Mouse (Mus musculus) kidney, postnatal 0 days (tissue): Measurements from ENCODE around the gene Klhdc2. TPM values are rescaled to one million over a fixed set of nuclear protein-coding genes. Genes with fewer than 3 reads are reported as not detected.

Experiments used
- ATAC-seq: fragments of 200-750 bp; cut with Nextera tagmentation; replicated peaks from 2 replicates; pipeline ENCODE4 v1.8.0; 2017; ENCODE audit warnings: low read depth, moderate number of reproducible peaks, moderate TSS enrichment, moderate library complexity; ENCODE audit not compliant: low FRiP score
- DNase-seq: peaks from one replicate; pipeline ENCODE4 v3.0.0-alpha.2; 2016; ENCODE audit warnings: low spot score
- H3K27ac ChIP-seq: fragments of 300-500 bp; sonication (generic); 2 replicates; pipeline ENCODE4 v1.5.1; 2014; ENCODE audit warnings: mild to moderate bottlenecking
- H3K27me3 ChIP-seq: fragments of 300-500 bp; sonication (generic); 2 replicates; pipeline ENCODE4 v1.6.1; 2014; ENCODE audit warnings: low read length, mixed read lengths; ENCODE audit not compliant: insufficient read depth
- H3K36me3 ChIP-seq: fragments of 300-500 bp; sonication (generic); 2 replicates; pipeline ENCODE4 v1.6.1; 2014; ENCODE audit warnings: low read length, mixed read lengths; ENCODE audit not compliant: insufficient read depth
- H3K4me1 ChIP-seq: fragments of 300-500 bp; sonication (generic); replicated peaks from 2 replicates; pipeline ENCODE4 v1.6.1; 2014; ENCODE audit warnings: antibody characterized with exemption, low read length, mixed read lengths; ENCODE audit not compliant: insufficient read depth
- H3K4me2 ChIP-seq: fragments of 300-500 bp; sonication (generic); 2 replicates; pipeline ENCODE4 v1.6.1; 2014; ENCODE audit warnings: mild to moderate bottlenecking, low read length, moderate library complexity, mixed read lengths
- H3K4me3 ChIP-seq: fragments of 300-500 bp; sonication (generic); replicated peaks from 2 replicates; pipeline ENCODE4 v1.5.1; 2014; ENCODE audit warnings: low read depth, low read length
- H3K9ac ChIP-seq: fragments of 300-500 bp; sonication (generic); 2 replicates; pipeline ENCODE4 v1.6.1; 2014; ENCODE audit warnings: low read depth, low read length
- H3K9me3 ChIP-seq: fragments of 300-500 bp; sonication (generic); replicated peaks from 2 replicates; pipeline ENCODE4 v1.6.1; 2016; ENCODE audit warnings: low read length, inconsistent platforms, mixed read lengths
- CTCF ChIP-seq: IDR thresholded peaks from 2 replicates; pipeline ENCODE4 v1.5.1; 2016; ENCODE audit warnings: antibody characterized with exemption, low read depth, mild to moderate bottlenecking, moderate library complexity
- WGBS: fragments of 180-500 bp; shearing (Covaris S2); extraction: QIAGEN DNeasy Blood & Tissue Kit; methylation state at CpG from one replicate; pipeline ENCODE4 v1.1.7; 2014; 5-methylcytosine and 5-hydroxymethylcytosine counted together
- polyA plus RNA-seq: library from polyadenylated mRNA; unstranded; fragments of >200 nt; fragmentation: Nextera tagmentation; extraction: Ambion mirVana; gene quantifications from 2 replicates; pipeline ENCODE4 v1.2.1, GENCODE M21; 2015

Klhdc2 gene
- polyA plus RNA-seq, 1 experiment from 2014 or later = 141 TPM

DNA sequence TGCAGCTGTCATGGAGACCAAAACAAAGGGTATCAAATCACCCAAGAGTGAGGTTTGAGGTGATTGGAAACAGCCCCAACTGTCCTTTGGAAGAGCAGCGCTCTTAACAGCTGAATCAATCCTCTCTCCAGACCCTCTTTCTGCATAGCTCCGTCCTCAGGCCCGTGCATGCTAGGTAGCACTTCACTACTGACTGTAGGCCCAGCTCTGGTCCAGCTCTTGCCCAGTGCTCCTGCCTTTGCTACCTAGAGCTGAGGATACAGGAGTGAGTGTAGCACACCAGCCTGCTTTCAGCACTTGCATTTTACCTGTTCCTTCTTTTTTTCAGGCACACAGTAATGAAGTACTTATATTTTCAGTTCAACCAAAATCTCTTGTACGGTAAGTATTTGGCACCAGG is 13.2 kb downstream of the Klhdc2 start:
- peaks cover 69% of the 10 kb centered on the region for H3K36me3 ChIP-seq
- H3K9ac ChIP-seq = no peak overlapping the region
- no peaks in the 10 kb centered on the region for H3K27me3 ChIP-seq
- H3K9me3 ChIP-seq = no peaks in the 10 kb centered on the region
- H3K27ac ChIP-seq = no peak overlapping the region
- no peak overlapping the region for H3K4me3 ChIP-seq
- DNase-seq (no peak), ATAC-seq (no peak)
- 93% methylated on average over 4 of the region's 4 CpGs for WGBS
- H3K4me2 ChIP-seq = no peak overlapping the region
- TF ChIP-seq CTCF = no peak
- H3K4me1 ChIP-seq = no peaks in the 10 kb centered on the region

GRCm38 (mm10) chr12:69318431-69318830 is 21.9 kb downstream of the Klhdc2 start:
- Histone ChIP-seq H3K36me3 (peaks cover 28% of the 10 kb centered on the region), H3K27me3 (no peaks in the 10 kb centered on the region), H3K27ac (no peak overlapping the region), H3K4me2 (no peak overlapping the region), H3K9ac (no peak overlapping the region), H3K4me3 (no peak overlapping the region), H3K9me3 (no peaks in the 10 kb centered on the region), H3K4me1 (no peaks in the 10 kb centered on the region)
- DNase-seq = no peak
- no peak for TF ChIP-seq CTCF
- ATAC-seq = no peak

DNA sequence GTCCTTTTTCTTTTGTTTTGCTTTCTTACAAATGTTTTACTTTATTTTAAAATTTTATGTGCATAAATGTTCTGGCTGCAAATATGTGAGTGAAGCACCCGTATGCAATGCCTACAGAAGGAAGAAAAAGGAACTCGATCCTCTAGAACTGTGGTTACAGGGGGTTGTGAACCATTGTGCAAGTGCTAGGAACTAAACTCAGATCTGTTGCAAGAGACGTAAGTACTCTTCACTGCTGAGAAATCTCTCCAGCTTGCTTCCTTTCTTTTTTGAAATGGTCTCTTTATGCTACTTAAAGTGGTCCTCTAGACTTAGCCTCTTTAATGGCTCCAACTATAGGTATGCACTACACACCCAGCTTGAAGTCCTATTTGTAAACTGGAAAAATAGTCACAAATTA is 34.7 kb downstream of the Klhdc2 start:
- TF ChIP-seq CTCF = no peak
- Histone ChIP-seq H3K9ac (no peak overlapping the region), H3K9me3 (no peaks in the 10 kb centered on the region), H3K4me1 (no peaks in the 10 kb centered on the region), H3K27ac (no peak overlapping the region), H3K36me3 (peaks cover 23% of the 10 kb centered on the region), H3K4me3 (no peak overlapping the region), H3K27me3 (no peaks in the 10 kb centered on the region), H3K4me2 (no peak overlapping the region)
- DNase-seq (no peak), ATAC-seq (no peak)
- WGBS = 96% methylated on average over 3 of the region's 3 CpGs

DNA sequence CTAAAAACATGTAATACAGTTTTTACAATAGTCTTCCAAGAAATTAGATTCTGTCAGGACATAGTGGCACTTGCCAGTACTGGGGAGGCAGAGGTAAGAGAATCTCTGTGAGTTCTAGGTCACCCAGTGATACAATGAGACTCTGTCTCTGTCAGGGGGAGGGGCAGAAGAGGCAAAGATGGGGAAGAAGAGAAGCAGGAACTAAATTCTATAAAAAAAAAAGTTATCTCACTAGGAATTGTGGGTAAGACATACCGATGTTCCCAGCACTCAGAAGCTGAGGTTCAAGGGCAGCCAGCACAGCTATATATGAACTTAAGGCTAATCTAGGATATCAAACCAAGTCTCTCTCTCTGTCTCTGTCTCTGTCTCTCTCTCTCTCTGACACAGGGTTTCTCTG is 35.7 kb downstream of the Klhdc2 start:
- no peak for TF ChIP-seq CTCF
- Histone ChIP-seq H3K9ac (no peak overlapping the region), H3K4me1 (no peaks in the 10 kb centered on the region), H3K27me3 (no peaks in the 10 kb centered on the region), H3K36me3 (peaks cover 29% of the 10 kb centered on the region), H3K9me3 (no peaks in the 10 kb centered on the region), H3K4me2 (no peak overlapping the region), H3K4me3 (no peak overlapping the region), H3K27ac (no peak overlapping the region)
- WGBS = 84% methylated on average over 1 of the region's 1 CpGs
- DNase-seq (no peak), ATAC-seq (no peak)

DNA sequence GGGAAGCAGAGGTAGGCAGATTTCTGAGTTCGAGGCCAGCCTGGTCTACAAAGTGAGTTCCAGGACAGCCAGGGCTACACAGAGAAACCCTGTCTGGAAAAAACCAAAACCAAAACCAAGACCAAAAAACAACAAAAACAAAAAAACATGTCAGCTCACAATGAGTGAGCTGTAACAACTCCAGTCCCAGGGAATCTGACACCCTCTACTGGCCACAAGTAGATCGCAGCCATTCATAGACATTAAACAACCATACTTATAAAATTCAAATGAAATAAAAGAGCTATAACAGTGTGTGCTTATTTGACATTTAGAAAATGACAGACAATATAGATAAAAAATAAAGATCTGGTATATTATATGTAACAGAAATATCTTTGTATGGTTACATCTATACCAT is 37.1 kb downstream of the Klhdc2 start:
- no peak for ATAC-seq
- no peak overlapping the region for H3K9ac ChIP-seq
- peak; percentile 65 for TF ChIP-seq CTCF
- H3K4me2 ChIP-seq = no peak overlapping the region
- H3K4me3 ChIP-seq = no peak overlapping the region
- peaks cover 22% of the 10 kb centered on the region for H3K36me3 ChIP-seq
- peak; percentile 61 for DNase-seq
- WGBS = 86% methylated on average over 2 of the region's 2 CpGs
- H3K27me3 ChIP-seq = no peaks in the 10 kb centered on the region
- H3K9me3 ChIP-seq = no peaks in the 10 kb centered on the region
- no peak overlapping the region for H3K27ac ChIP-seq
- H3K4me1 ChIP-seq = no peaks in the 10 kb centered on the region

- no peak for ATAC-seq
Observed at GRCm38 (mm10) chr12:69349928-69350327, 53.4 kb downstream of the Klhdc2 start.

DNA sequence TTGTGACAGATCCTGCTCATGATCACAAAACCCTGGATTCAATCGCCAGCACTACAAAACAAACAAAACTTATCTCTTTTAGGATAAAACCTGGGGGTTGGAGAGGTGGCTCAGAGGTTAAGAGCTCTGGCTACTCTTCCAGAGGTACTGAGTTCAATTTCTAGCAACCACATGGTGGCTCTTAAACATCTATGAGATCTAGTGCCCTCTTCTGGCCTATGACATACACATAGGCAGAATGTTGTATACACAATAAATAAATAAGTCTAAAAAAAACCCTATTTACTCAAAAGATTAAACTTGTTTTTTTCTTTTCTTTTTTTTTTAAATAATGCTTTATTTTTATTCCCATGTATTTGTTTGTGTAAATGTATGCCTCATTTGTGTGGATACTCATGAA is 55.2 kb downstream of the Klhdc2 start:
- Histone ChIP-seq H3K9ac (no peak overlapping the region), H3K4me1 (no peaks in the 10 kb centered on the region), H3K4me3 (no peak overlapping the region), H3K4me2 (no peak overlapping the region), H3K9me3 (no peaks in the 10 kb centered on the region), H3K27me3 (no peaks in the 10 kb centered on the region), H3K36me3 (peaks cover 27% of the 10 kb centered on the region), H3K27ac (no peak overlapping the region)
- ATAC-seq (no peak), DNase-seq (no peak)
- WGBS = 95% methylated on average over 1 of the region's 1 CpGs
- peak; percentile 36; the same call in 1 of the 2 replicates for TF ChIP-seq CTCF

More at GRCm38 (mm10) chr12:69349928-69350327, 53.4 kb downstream of the Klhdc2 start:
- TF ChIP-seq CTCF = no peak
- no peak overlapping the region for H3K9ac ChIP-seq
- DNase-seq = no peak
- no peak overlapping the region for H3K27ac ChIP-seq
- H3K4me2 ChIP-seq = no peak overlapping the region
- H3K9me3 ChIP-seq = no peaks in the 10 kb centered on the region
- no peaks in the 10 kb centered on the region for H3K4me1 ChIP-seq
- no peak overlapping the region for H3K4me3 ChIP-seq
- H3K36me3 ChIP-seq = peaks cover 35% of the 10 kb centered on the region
- no peaks in the 10 kb centered on the region for H3K27me3 ChIP-seq
- 52% methylated on average over 2 of the region's 2 CpGs for WGBS
